Comparison of ENCODE assay signal across 11 mouse cellular contexts in genomic region chr17:72230891-72231290, GRCm38 (mm10).
"Had no signal": no experiment of that assay in that cellular context is flagged by ENCODE, and none has a peak within 500 bp of the region (broad histone marks: within the 10 kb centered on the region; RNA-seq: fewer than 3 reads in every experiment).

No protein-coding gene starts in this region.

- DNase-seq: right cerebral cortex, adult 18-20 months; right cerebral cortex, postnatal 14 days; right cerebral cortex, postnatal 25 days; right cerebral cortex, postnatal 4 days; spleen, adult 18-20 months; thymus, adult 18-20 months; thymus, adult 2 months; thymus, postnatal 14 days; thymus, postnatal 25 days; thymus, postnatal 36 days; thymus, postnatal 4 days had no signal
